Mouse (Mus musculus): ENCODE measurements at regions not wholly inside any gene's neighbourhood (a gene's known extent, or its start where the extent isn't known, plus 50 kb on each side); places are given as distances from the start of the nearest gene placed in this dataset.

DNA sequence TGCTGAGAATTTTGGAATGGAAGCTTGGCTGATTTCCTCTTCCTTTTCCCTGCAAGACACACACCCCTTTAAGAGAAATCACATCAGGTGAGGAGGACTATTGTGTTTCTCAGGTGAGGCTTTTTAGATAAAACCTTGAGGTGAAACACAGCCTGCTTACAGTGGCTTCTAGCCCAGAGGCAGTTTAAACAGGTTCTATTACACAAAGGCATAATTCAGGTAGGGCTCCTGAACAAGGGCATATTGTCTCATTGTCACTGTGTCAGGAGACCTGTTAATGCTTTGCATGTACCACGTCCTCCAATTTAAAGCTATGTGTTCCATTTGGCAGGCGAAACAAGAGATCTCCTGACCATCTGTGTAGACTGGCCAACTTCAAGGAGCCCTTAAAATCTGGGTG is 181.2 kb downstream of the Pik3r1 start:
- TF ChIP-seq CTCF (IDR thresholded peaks at IDR 0.05; ENCODE audit: extremely low read depth, insufficient read depth, insufficient read length, insufficient replicate concordance) (no peak), POLR2A (IDR thresholded peaks at IDR 0.05; ENCODE audit: low read depth, low read length) (no peak)

Data from spleen, adult 2 months (tissue).